Mouse (Mus musculus) embryonic facial prominence, embryonic 15.5 days (tissue): ENCODE data around the gene Tns3. TPM values are rescaled to one million over a fixed set of nuclear protein-coding genes. Genes with fewer than 3 reads are reported as not detected.
A peak's percentile ranks its signal among the peaks of the same experiment; 100 is the strongest.

Experiments used
- ATAC-seq: fragments of 200-750 bp; cut with Nextera tagmentation; 2 replicates; pipeline ENCODE4 v1.8.0; 2017; ENCODE audit warnings: low read depth, moderate TSS enrichment; ENCODE audit not compliant: insufficient number of reproducible peaks, low FRiP score, low TSS enrichment
- H3K27ac ChIP-seq: fragments of 300-500 bp; sonication (generic); replicated peaks from 2 replicates; pipeline ENCODE4 v1.5.1; 2015; ENCODE audit warnings: mild to moderate bottlenecking, inconsistent platforms
- H3K27me3 ChIP-seq: fragments of 300-500 bp; sonication (generic); 2 replicates; pipeline ENCODE4 v1.6.1; 2015; ENCODE audit warnings: inconsistent platforms
- H3K36me3 ChIP-seq: fragments of 300-500 bp; sonication (generic); 2 replicates; pipeline ENCODE4 v1.6.1; 2015; ENCODE audit warnings: mild to moderate bottlenecking, inconsistent platforms
- H3K4me1 ChIP-seq: fragments of 300-500 bp; sonication (generic); 2 replicates; pipeline ENCODE4 v1.6.1; 2015; ENCODE audit warnings: inconsistent platforms
- H3K4me2 ChIP-seq: fragments of 300-500 bp; sonication (generic); replicated peaks from 2 replicates; pipeline ENCODE4 v1.6.1; 2015; ENCODE audit warnings: mild to moderate bottlenecking, inconsistent platforms
- H3K4me3 ChIP-seq: fragments of 300-500 bp; sonication (generic); replicated peaks from 2 replicates; pipeline ENCODE4 v1.5.1; 2015; ENCODE audit warnings: mild to moderate bottlenecking, inconsistent platforms
- H3K9ac ChIP-seq: fragments of 300-500 bp; sonication (generic); 2 replicates; pipeline ENCODE4 v1.6.1; 2015; ENCODE audit warnings: inconsistent platforms
- H3K9me3 ChIP-seq: fragments of 300-500 bp; sonication (generic); replicated peaks from 2 replicates; pipeline ENCODE4 v1.6.1; 2016; ENCODE audit warnings: inconsistent platforms
- WGBS: fragments of 180-500 bp; shearing (Covaris S2); methylation state at CpG from one replicate; pipeline ENCODE4 v1.1.7; 2015; 5-methylcytosine and 5-hydroxymethylcytosine counted together
- polyA plus RNA-seq: library from polyadenylated mRNA; unstranded; fragments of >200 nt; fragmentation: Nextera tagmentation; extraction: Ambion mirVana; gene quantifications from 2 replicates; pipeline ENCODE4 v1.2.1, GENCODE M21; 2015

Gene Tns3
- polyA plus RNA-seq, 1 experiment from 2014 or later: 23.4 TPM

GRCm38 (mm10) chr11:8660951-8661350 is 3.4 kb downstream of the Tns3 start:
- no peaks in the 10 kb centered on the region for H3K27me3 ChIP-seq
- no peak overlapping the region for H3K9ac ChIP-seq
- no peaks in the 10 kb centered on the region for H3K9me3 ChIP-seq
- 64% methylated on average over 4 of the region's 4 CpGs for WGBS
- H3K27ac ChIP-seq: no peak overlapping the region
- no peak overlapping the region for H3K4me3 ChIP-seq
- peaks cover 83% of the 10 kb centered on the region for H3K4me1 ChIP-seq
- no peak for ATAC-seq
- no peak overlapping the region for H3K4me2 ChIP-seq
- H3K36me3 ChIP-seq: no peaks in the 10 kb centered on the region

GRCm38 (mm10) chr11:8659851-8660250 is 4.5 kb downstream of the Tns3 start:
- WGBS: 31% methylated on average over 9 of the region's 9 CpGs
- H3K4me3 ChIP-seq: no peak overlapping the region
- no peak for ATAC-seq
- no peaks in the 10 kb centered on the region for H3K9me3 ChIP-seq
- H3K36me3 ChIP-seq: no peaks in the 10 kb centered on the region
- no peaks in the 10 kb centered on the region for H3K27me3 ChIP-seq
- no peak overlapping the region for H3K4me2 ChIP-seq
- no peak overlapping the region for H3K9ac ChIP-seq
- peaks cover 77% of the 10 kb centered on the region for H3K4me1 ChIP-seq
- H3K27ac ChIP-seq: peak overlapping the region; percentile 83

GRCm38 (mm10) chr11:8659061-8659460 is 5.3 kb downstream of the Tns3 start:
- no peak overlapping the region for H3K9ac ChIP-seq
- H3K9me3 ChIP-seq: no peaks in the 10 kb centered on the region
- ATAC-seq: peak; percentile 72
- H3K4me1 ChIP-seq: peaks cover 74% of the 10 kb centered on the region
- no peaks in the 10 kb centered on the region for H3K36me3 ChIP-seq
- no peak overlapping the region; the same call in 1 of the 2 replicates for H3K4me2 ChIP-seq
- 9% methylated on average over 6 of the region's 6 CpGs for WGBS
- H3K27ac ChIP-seq: peak overlapping the region; percentile 83
- H3K27me3 ChIP-seq: no peaks in the 10 kb centered on the region
- H3K4me3 ChIP-seq: no peak overlapping the region

GRCm38 (mm10) chr11:8657493-8657892 is 6.8 kb downstream of the Tns3 start:
- H3K27ac ChIP-seq: peak overlapping the region; percentile 77
- ATAC-seq: no peak
- no peaks in the 10 kb centered on the region for H3K9me3 ChIP-seq
- peaks cover 77% of the 10 kb centered on the region for H3K4me1 ChIP-seq
- H3K9ac ChIP-seq: no peak overlapping the region
- no peaks in the 10 kb centered on the region for H3K36me3 ChIP-seq
- no peak overlapping the region for H3K4me2 ChIP-seq
- H3K4me3 ChIP-seq: no peak overlapping the region
- 53% methylated on average over 8 of the region's 8 CpGs for WGBS
- H3K27me3 ChIP-seq: no peaks in the 10 kb centered on the region

GRCm38 (mm10) chr11:8656448-8657393 is 7.6 kb downstream of the Tns3 start:
- Histone ChIP-seq H3K36me3 (no peaks in the 10 kb centered on the region), H3K27me3 (no peaks in the 10 kb centered on the region), H3K9ac (no peak overlapping the region), H3K4me3 (no peak overlapping the region), H3K4me2 (no peak overlapping the region; the same call in 1 of the 2 replicates), H3K27ac (peak overlapping the region; percentile 77), H3K4me1 (peaks cover 77% of the 10 kb centered on the region), H3K9me3 (no peaks in the 10 kb centered on the region)
- peak; percentile 82 for ATAC-seq
- 40% methylated on average over 12 of the region's 12 CpGs for whole genome bisulfite sequencing

- H3K4me1 ChIP-seq: peaks cover 66% of the 10 kb centered on the region
- WGBS: 54% methylated on average over 13 of the region's 13 CpGs
- no peak overlapping the region for H3K9ac ChIP-seq
- H3K36me3 ChIP-seq: no peaks in the 10 kb centered on the region
- no peak for ATAC-seq
- H3K4me2 ChIP-seq: no peak overlapping the region
- no peak overlapping the region for H3K4me3 ChIP-seq
- H3K9me3 ChIP-seq: no peaks in the 10 kb centered on the region
- H3K27ac ChIP-seq: no peak overlapping the region
- H3K27me3 ChIP-seq: no peaks in the 10 kb centered on the region
These were observed 10.5 kb downstream of the Tns3 start for GRCm38 (mm10) chr11:8653800-8654295.

GRCm38 (mm10) chr11:8652792-8653645 is 11.3 kb downstream of the Tns3 start:
- no peak for ATAC-seq
- Histone ChIP-seq H3K4me1 (peaks cover 63% of the 10 kb centered on the region), H3K27ac (peak overlapping the region; percentile 49; the same call in 1 of the 2 replicates), H3K4me3 (no peak overlapping the region), H3K9me3 (no peaks in the 10 kb centered on the region), H3K4me2 (no peak overlapping the region), H3K36me3 (no peaks in the 10 kb centered on the region), H3K9ac (no peak overlapping the region), H3K27me3 (no peaks in the 10 kb centered on the region)
- WGBS: 45% methylated on average over 10 of the region's 10 CpGs

GRCm38 (mm10) chr11:8652116-8652714 is 12.1 kb downstream of the Tns3 start:
- WGBS: 82% methylated on average over 10 of the region's 10 CpGs
- Histone ChIP-seq H3K36me3 (no peaks in the 10 kb centered on the region), H3K27me3 (no peaks in the 10 kb centered on the region), H3K9ac (no peak overlapping the region), H3K27ac (0 out of 2 replicates have a peak overlapping the region, but pooled peaks have one; percentile 22), H3K4me1 (peaks cover 55% of the 10 kb centered on the region), H3K9me3 (no peaks in the 10 kb centered on the region), H3K4me2 (no peak overlapping the region), H3K4me3 (no peak overlapping the region)
- no peak for ATAC-seq

- peaks cover 48% of the 10 kb centered on the region for H3K4me1 ChIP-seq
- H3K9ac ChIP-seq: no peak overlapping the region
- no peaks in the 10 kb centered on the region for H3K9me3 ChIP-seq
- ATAC-seq: no peak
- no peaks in the 10 kb centered on the region for H3K36me3 ChIP-seq
- H3K4me3 ChIP-seq: no peak overlapping the region
- WGBS: 90% methylated on average over 10 of the region's 10 CpGs
- no peak overlapping the region for H3K4me2 ChIP-seq
- no peak overlapping the region for H3K27ac ChIP-seq
- no peaks in the 10 kb centered on the region for H3K27me3 ChIP-seq
These were observed 12.8 kb downstream of the Tns3 start for GRCm38 (mm10) chr11:8651448-8652035.

- no peak overlapping the region for H3K27ac ChIP-seq
- H3K4me1 ChIP-seq: peaks cover 24% of the 10 kb centered on the region
- no peak overlapping the region for H3K4me2 ChIP-seq
- ATAC-seq: no peak
- WGBS: 86% methylated on average over 3 of the region's 3 CpGs
- no peak overlapping the region for H3K4me3 ChIP-seq
- H3K27me3 ChIP-seq: no peaks in the 10 kb centered on the region
- H3K9ac ChIP-seq: no peak overlapping the region
- no peaks in the 10 kb centered on the region for H3K36me3 ChIP-seq
- no peaks in the 10 kb centered on the region for H3K9me3 ChIP-seq
These were observed 18.7 kb downstream of the Tns3 start for GRCm38 (mm10) chr11:8645609-8646008.
